Mouse (Mus musculus) kidney, adult 2 months (tissue): ENCODE measurements around the gene Cd247.

Source experiments
- CTCF ChIP-seq: fragments of 200-500 bp; conservative IDR thresholded peaks from 2 replicates; pipeline ENCODE4 v1.5.1; 2011; ENCODE audit warnings: low read depth, mild to moderate bottlenecking, control low read depth, low read length, moderate library complexity, mixed read lengths; ENCODE audit not compliant: insufficient read depth, insufficient read length
- POLR2A ChIP-seq: fragments of 200-500 bp; IDR thresholded peaks from one replicate; pipeline ENCODE4 v1.6.1; 2011; ENCODE audit warnings: low read depth, low read length, control low read depth

DNA sequence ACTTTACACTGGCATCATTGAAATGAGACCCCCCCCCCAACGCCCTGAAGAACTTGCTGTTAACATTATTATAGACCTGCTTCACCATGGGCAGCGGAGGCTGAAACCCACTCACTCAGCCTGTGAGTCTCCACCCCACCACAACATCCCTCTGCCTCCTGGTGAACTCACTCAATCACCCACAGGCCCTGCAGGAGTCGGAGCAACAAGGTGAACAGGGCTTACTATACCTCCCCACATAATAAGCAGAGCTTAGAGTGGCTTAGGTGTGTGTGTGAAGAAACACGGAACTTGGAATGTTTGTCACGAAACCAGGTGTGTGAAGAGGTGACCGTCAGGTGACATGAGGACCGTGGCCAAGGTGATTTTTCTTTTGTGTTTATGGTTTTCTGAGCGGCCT lies 46.5 kb upstream of the Cd247 start:
- TF ChIP-seq POLR2A (no peak), CTCF (no peak)
